In the genomic region with DNA sequence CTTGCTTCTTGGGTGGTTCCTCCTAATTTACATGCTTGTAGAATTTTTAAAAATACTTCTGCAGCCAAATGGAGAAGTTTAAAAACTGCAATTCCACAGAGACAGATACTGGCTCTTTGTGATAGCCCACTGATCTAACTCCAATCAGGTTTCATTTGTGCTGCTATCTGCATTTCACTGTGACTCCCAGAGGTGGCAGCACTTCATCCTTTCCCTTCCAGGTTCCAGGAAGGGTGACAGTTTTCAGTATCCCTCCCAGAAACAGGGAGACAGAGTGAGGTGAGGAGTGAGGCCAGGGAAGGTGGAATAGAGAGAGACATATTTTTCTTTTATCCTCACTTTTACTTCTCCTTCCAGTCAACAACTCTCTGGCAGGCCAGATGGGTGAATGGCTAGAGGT, we compare ENCODE assay signal across 13 mouse cellular contexts.
DNase-seq lines count a peak whose midpoint lies in the region; ATAC-seq and TF ChIP-seq lines count a peak whose summit lies in the region.
"Had no signal": no experiment of that assay in that cellular context is flagged by ENCODE, and none has a peak within 500 bp of the region (broad histone marks: within the 10 kb centered on the region; RNA-seq: fewer than 3 reads in every experiment).

No protein-coding gene starts in this region.

- H3K9me3 ChIP-seq in heart, postnatal 0 days (replicated peaks; ENCODE audit: control insufficient read depth, low read length), result no peaks in the 10 kb centered on the region
- H3K9me3 ChIP-seq in midbrain, embryonic 11.5 days (ENCODE audit: control insufficient read depth, low read length), result no peaks in the 10 kb centered on the region
- H3K9me3 ChIP-seq in midbrain, embryonic 15.5 days, result no peaks in the 10 kb centered on the region
- H3K9me3 ChIP-seq: kidney, embryonic 15.5 days; liver, embryonic 13.5 days had no signal

- CTCF ChIA-PET in Patski (lab: Charles Lee), result no interaction called here

- no peak overlapping the region for H3K4me3 ChIP-seq in heart, postnatal 0 days (ENCODE audit: low read depth, low read length)
- no peak overlapping the region for H3K4me3 ChIP-seq in midbrain, embryonic 11.5 days (ENCODE audit: low read depth, low read length)
- H3K4me3 ChIP-seq in midbrain, embryonic 15.5 days, result no peak overlapping the region
- H3K4me3 ChIP-seq: kidney, embryonic 15.5 days; liver, embryonic 13.5 days had no signal

- H3K9ac ChIP-seq in heart, postnatal 0 days (replicated peaks; ENCODE audit: low read depth, low read length), result no peak overlapping the region
- H3K9ac ChIP-seq in midbrain, embryonic 11.5 days (ENCODE audit: low read length), result no peak overlapping the region
- no peak overlapping the region for H3K9ac ChIP-seq in midbrain, embryonic 15.5 days
- H3K9ac ChIP-seq: kidney, embryonic 15.5 days; liver, embryonic 13.5 days had no signal

- in situ Hi-C loops in Patski (cut with MboI; ENCODE audit: low pct_unique_long_range_greater_than_20kb), result no loop called here

- H3K4me1 ChIP-seq in heart, postnatal 0 days (ENCODE audit: control insufficient read depth, insufficient read depth), result no peaks in the 10 kb centered on the region
- H3K4me1 ChIP-seq in midbrain, embryonic 11.5 days (ENCODE audit: control insufficient read depth, insufficient read depth, low read length), result no peaks in the 10 kb centered on the region
- no peaks in the 10 kb centered on the region for H3K4me1 ChIP-seq in midbrain, embryonic 15.5 days
- H3K4me1 ChIP-seq: kidney, embryonic 15.5 days; liver, embryonic 13.5 days had no signal

- H3K27ac ChIP-seq in heart, postnatal 0 days (ENCODE audit: low read depth), result no peak overlapping the region
- H3K27ac ChIP-seq in midbrain, embryonic 11.5 days (ENCODE audit: low read depth, low read length), result no peak overlapping the region
- no peak overlapping the region for H3K27ac ChIP-seq in midbrain, embryonic 15.5 days
- H3K27ac ChIP-seq: kidney, embryonic 15.5 days; liver, embryonic 13.5 days had no signal

- intact Hi-C loops in heart, postnatal 10 days (cut with DNase I), result no loop called here

- POLR2A ChIA-PET in Patski (lab: Charles Lee), result no interaction called here

- ATAC-seq in heart, postnatal 0 days (ENCODE audit: insufficient read depth, low read depth), result no peak
- ATAC-seq in midbrain, embryonic 11.5 days (ENCODE audit: low FRiP score), result no peak
- no peak for ATAC-seq in midbrain, embryonic 15.5 days (replicated peaks)
- ATAC-seq in Patski, result no peak
- 0 out of 2 replicates have a peak, but pooled peaks have one; percentile 47 for ATAC-seq in megakaryocyte-erythroid progenitor cell, adult 5-6 weeks (replicated peaks; ENCODE audit: low FRiP score, low TSS enrichment, poor library complexity, severe bottlenecking)

- TF ChIP-seq EP300 in heart, postnatal 0 days (IDR thresholded peaks at IDR 0.05; ENCODE audit: low read depth), result no peak

- H3K27me3 ChIP-seq in heart, postnatal 0 days (ENCODE audit: control insufficient read depth, insufficient read depth, low read length), result no peaks in the 10 kb centered on the region
- H3K27me3 ChIP-seq in midbrain, embryonic 11.5 days (ENCODE audit: control insufficient read depth, insufficient read depth, low read length), result no peaks in the 10 kb centered on the region
- H3K27me3 ChIP-seq in midbrain, embryonic 15.5 days (replicated peaks), result no peaks in the 10 kb centered on the region
- peaks cover 5% of the 10 kb centered on the region for H3K27me3 ChIP-seq in Patski
- H3K27me3 ChIP-seq: kidney, embryonic 15.5 days; liver, embryonic 13.5 days had no signal

- no peak for DNase-seq in heart, postnatal 0 days (ENCODE audit: low spot score)
- DNase-seq in heart, postnatal 10 days, result no peak
- DNase-seq in midbrain, embryonic 11.5 days (ENCODE audit: low spot score, missing footprints), result peak; percentile 69
- no peak for DNase-seq in Patski (ENCODE audit: low read depth, low spot score)
- DNase-seq in T-cell, adult 2 months (ENCODE audit: low spot score), result no peak
- DNase-seq: adrenal gland, postnatal 36 days; cerebellum, adult 11 months; left cerebral cortex, postnatal 4 days; liver, embryonic 13.5 days; lung, postnatal 36 days had no signal

- H3K4me2 ChIP-seq in heart, postnatal 0 days (ENCODE audit: low read depth, low read length), result no peak overlapping the region
- no peak overlapping the region for H3K4me2 ChIP-seq in midbrain, embryonic 11.5 days
- no peak overlapping the region for H3K4me2 ChIP-seq in midbrain, embryonic 15.5 days
- H3K4me2 ChIP-seq: kidney, embryonic 15.5 days; liver, embryonic 13.5 days had no signal

- TF ChIP-seq CTCF in heart, postnatal 0 days (IDR thresholded peaks at IDR 0.05; ENCODE audit: low read depth), result peak; percentile 29
- TF ChIP-seq CTCF in Patski (IDR thresholded peaks at IDR 0.05), result peak; percentile 51

- no peaks in the 10 kb centered on the region for H3K36me3 ChIP-seq in heart, postnatal 0 days (replicated peaks; ENCODE audit: control insufficient read depth, insufficient read depth, low read length)
- H3K36me3 ChIP-seq in midbrain, embryonic 11.5 days (ENCODE audit: control insufficient read depth, insufficient read depth, low read length), result no peaks in the 10 kb centered on the region
- no peaks in the 10 kb centered on the region for H3K36me3 ChIP-seq in midbrain, embryonic 15.5 days (replicated peaks)
- H3K36me3 ChIP-seq: kidney, embryonic 15.5 days; liver, embryonic 13.5 days had no signal
